Mouse (Mus musculus) embryonic fibroblast, embryonic 13.5 days (primary cell): Measurements from ENCODE around the gene Eif4g3. TPM values are rescaled to one million over a fixed set of nuclear protein-coding genes. Genes with fewer than 3 reads are reported as not detected.

Experiments used
- H3K27ac ChIP-seq: 2 replicates; pipeline ENCODE4 v1.5.1; 2012; ENCODE audit warnings: low read length, control low read depth, inconsistent platforms; ENCODE audit not compliant: insufficient read depth
- H3K4me1 ChIP-seq: 2 replicates; pipeline ENCODE4 v1.6.1; 2011; ENCODE audit warnings: low read length; ENCODE audit not compliant: control insufficient read depth, insufficient read depth
- H3K4me3 ChIP-seq: 2 replicates; pipeline ENCODE4 v1.5.1; 2011; ENCODE audit warnings: mild to moderate bottlenecking, control low read depth, low read length; ENCODE audit not compliant: insufficient read depth
- CTCF ChIP-seq: IDR thresholded peaks from 2 replicates; pipeline ENCODE4 v1.5.1; 2011; ENCODE audit warnings: mild to moderate bottlenecking, control low read depth, low read length, moderate library complexity, borderline replicate concordance; ENCODE audit not compliant: insufficient read depth
- POLR2A ChIP-seq: IDR thresholded peaks from 2 replicates; pipeline ENCODE4 v1.6.1; 2011; ENCODE audit warnings: low read depth, mild to moderate bottlenecking, control low read depth, low read length, moderate library complexity
- polyA plus RNA-seq: library from polyadenylated mRNA; stranded (reverse); fragments of >200 nt; gene quantifications from 2 replicates; pipeline ENCODE4 v1.2.4, GENCODE M21; 2011; ENCODE audit warnings: low read depth; ENCODE audit not compliant: missing spikeins, insufficient read length

Eif4g3 gene
- polyA plus RNA-seq, 1 experiment, result 83.4 TPM

DNA sequence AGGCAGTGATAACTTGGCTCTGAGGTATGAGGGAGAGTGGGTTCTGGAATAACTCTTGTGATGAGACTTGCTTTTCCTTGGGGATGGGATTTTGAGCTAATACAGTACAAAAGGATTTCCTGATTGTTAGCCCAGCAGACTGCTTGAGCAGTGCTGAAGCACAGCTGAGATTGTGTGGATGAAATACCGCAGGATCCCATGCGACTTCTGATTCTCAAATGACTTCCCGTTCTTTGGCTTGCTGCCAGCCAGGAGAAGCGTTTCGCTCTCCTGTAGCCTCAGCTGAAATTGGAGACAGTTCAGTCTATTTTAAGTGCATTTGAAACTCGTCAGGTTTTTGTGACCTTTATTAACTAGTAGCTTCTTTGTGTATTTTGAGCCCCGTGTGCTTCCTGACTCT is 7.9 kb downstream of the Eif4g3 start:
- Histone ChIP-seq H3K4me3 (no peak overlapping the region), H3K4me1 (peaks cover 8% of the 10 kb centered on the region), H3K27ac (no peak overlapping the region)
- TF ChIP-seq POLR2A (no peak), CTCF (no peak)

DNA sequence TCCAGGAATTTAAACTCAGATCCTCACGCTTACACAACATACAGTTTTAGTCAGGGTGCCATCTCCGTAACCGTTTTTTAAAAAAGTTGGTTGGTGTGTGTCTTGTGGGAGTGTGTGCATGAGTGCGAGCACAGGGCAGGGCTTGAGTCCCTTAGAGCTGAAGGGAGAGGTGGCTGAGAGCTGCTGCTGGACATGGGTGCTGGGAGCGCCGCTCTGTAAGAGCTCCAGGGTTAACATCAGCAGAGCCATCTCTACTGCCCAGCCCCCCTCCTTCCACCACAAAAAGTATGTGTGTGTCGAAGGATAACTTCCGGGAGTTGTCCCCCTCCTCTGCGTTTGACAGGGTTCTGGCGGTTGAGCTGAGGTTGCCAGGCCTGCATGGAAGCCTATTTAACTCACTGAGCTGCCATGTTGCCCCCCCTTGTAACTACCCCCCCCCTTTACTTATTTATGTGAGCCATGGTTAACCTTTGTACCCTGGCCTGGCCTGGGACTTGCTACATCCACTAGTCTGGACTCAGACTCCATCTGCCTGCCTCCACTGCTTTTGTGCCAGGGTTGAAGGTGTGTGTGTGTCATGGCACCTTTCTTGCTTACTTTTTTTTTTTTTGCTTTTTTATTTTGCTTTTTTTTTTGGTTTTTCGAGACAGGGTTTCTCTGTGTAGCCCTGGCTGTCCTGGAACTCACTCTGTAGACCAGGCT is 11.2 kb downstream of the Eif4g3 start:
- TF ChIP-seq CTCF (no peak), POLR2A (no peak)
- Histone ChIP-seq H3K4me3 (no peak overlapping the region), H3K27ac (no peak overlapping the region), H3K4me1 (peaks cover 4% of the 10 kb centered on the region)

DNA sequence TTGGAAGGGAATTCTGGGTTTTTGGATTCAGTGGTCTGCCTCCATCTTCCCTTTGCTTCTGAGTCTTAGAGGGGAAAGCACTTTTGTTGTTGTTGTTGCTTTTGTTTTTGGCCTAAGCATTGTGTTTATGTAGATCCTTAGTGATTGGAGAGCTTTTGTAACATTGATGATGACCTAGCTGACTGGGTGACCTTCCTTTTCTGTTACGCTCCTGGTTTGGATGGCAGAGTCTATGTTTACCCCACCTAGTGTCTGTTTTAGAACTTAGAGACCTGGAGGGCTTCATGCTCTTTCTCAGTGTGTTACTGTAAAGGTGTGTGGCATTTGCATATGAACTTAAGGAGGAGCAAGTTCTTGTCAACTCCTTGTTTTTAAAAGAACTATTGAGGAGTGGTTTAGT is 13.0 kb downstream of the Eif4g3 start:
- Histone ChIP-seq H3K27ac (no peak overlapping the region), H3K4me1 (no peaks in the 10 kb centered on the region), H3K4me3 (no peak overlapping the region)
- no peak for TF ChIP-seq POLR2A
- TF ChIP-seq CTCF, result no peak

DNA sequence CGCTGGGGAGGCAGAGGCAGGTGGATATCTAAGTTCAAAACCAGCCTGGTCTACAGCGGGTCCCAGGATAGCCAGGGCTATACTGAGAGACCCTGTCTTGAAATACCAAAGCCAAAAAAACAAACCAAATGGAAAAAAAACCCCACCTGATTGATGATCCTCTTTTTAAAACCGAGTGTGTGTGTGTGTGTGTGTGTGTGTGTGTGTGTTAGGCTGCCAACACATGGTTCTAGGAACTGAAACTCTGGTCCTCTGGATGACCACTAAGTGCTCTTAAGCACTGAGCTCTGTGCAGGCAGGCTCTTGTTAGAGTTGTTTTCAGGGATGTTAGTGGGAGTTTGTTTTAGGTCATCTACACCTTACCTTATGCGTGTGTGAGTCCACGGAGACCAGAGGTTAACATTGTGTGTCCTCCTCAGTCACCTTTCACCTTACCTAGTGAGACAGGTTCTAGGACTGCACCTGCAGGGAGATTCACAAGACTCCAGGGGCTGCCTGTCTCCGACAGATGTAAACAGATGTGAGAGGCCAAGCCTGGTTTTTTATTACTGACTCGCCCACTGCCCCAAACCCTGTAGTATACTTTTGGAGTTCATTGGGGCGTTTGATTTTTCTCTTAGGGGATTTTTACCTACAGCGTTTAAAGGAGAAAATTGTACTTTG is 14.3 kb downstream of the Eif4g3 start:
- H3K4me1 ChIP-seq, result no peaks in the 10 kb centered on the region

DNA sequence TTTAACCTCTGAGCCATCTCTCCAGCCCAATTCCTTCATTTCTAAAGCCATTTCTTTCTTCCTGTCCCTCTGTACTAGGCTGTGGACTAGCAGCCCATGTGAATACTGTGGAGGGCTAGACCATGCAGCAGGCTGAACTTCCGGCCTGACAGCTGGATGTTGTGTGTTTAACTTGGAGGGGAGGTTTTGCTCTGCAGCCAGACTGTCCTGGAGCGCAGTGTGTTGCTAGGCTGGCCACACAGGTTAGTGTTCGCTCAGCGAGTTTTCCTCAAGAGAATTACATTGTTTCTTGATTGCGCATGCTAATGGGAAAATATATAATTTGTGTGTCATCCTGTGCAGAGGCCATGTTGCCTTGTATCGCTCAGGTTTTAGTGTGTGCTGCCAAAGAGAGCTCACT is 15.8 kb downstream of the Eif4g3 start:
- Histone ChIP-seq H3K27ac (no peak overlapping the region), H3K4me1 (no peaks in the 10 kb centered on the region), H3K4me3 (no peak overlapping the region)
- TF ChIP-seq CTCF (no peak), POLR2A (no peak)

More for the DNA sequence above, 14.3 kb downstream of the Eif4g3 start:
- Histone ChIP-seq H3K27ac (no peak overlapping the region), H3K4me3 (no peak overlapping the region)
- TF ChIP-seq POLR2A (no peak), CTCF (no peak)

DNA sequence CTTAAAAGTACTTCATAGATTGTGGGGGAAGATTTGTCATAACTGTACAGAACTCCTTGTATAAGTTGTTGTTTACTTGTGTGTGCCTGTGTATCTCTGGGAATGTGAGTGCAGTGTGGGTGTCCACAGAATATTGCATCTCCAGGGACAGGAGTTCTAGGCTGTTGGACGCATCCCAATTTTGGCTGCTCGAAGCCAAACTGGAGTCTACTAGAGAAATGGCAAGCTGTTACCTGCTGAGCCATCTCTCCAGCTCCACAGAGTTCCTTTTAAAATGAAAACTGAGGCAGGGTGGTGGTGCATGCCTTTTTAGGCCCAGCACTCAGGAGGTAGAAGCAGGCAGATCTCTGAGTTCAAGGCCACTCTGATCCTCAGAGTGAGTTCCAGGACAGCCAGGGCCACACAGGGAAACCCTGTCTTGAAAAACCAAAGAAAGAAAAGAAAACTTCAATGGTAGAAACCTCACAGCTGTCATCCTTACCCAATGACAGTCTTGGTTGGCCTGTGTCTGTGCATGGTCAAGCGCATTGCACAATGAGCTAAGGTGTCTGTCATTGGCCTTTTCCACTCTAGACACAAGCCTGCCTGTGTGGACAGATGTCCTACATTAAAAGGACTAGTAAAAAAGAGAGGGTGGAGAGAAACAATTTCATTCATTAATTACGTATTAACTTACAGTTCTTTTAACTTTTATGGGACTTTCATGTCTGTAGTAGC is 17.1 kb downstream of the Eif4g3 start:
- no peak for TF ChIP-seq POLR2A
- no peak for TF ChIP-seq CTCF
- H3K27ac ChIP-seq, result no peak overlapping the region

DNA sequence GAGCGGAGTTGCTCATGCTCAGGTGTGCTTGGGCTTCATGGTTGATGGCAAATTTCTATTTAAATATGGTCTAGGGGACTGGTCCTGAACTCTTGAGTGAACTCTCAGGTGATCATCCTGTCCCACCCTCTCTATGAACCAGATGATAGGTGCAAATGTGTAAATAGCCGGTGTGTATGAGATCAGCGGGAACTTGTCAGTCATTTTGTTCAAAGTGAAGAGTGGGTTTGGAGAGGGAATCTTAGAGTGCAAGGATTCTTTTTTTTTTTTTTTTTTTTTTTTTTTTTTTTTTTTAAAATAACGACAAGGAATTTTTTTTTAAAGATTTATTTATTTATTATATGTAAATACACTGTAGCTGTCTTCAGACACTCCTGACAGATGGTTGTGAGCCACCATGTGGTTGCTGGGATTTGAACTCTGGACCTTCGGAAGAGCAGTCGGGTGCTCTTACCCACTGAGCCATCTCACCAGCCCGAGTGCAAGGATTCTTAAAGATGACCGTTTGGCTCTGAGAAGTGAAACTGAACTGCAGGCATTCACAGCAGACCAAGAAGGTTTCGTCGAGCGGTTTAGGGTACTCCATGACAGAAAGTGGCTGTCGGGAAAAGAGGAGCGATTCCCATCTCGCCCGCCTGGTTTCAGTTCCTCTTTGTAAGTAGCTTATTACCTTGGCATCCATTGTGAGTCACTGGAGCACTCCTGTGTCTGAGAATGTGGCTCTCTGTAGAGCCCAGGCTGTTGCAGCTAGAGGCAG is 21.1 kb downstream of the Eif4g3 start:
- TF ChIP-seq POLR2A (no peak), CTCF (no peak)
- Histone ChIP-seq H3K27ac (no peak overlapping the region), H3K4me3 (no peak overlapping the region), H3K4me1 (0 out of 2 replicates have a peak, but pooled peaks cover 2% of the 10 kb centered on the region)

More for the DNA sequence above, 17.1 kb downstream of the Eif4g3 start:
- Histone ChIP-seq H3K4me3 (no peak overlapping the region), H3K4me1 (no peaks in the 10 kb centered on the region)

DNA sequence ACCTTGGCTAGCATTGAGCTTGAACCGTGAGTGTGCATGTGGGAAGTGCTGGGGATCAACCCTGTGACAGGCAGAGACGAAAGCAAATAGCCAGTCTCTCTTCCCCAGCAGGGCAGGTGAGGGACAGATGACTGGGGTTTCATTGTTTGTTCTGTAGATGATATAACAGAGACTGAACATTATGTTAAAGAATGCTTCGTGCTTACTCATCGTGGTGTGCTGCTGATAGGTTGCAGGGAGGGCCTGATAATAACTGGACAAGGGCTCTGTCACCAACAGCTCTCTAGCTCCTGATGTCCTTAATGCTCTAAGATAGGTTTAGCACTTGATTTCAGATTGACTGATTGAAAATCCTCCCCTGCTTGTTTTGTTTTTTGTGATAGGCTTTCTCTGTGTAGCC is 23.1 kb downstream of the Eif4g3 start:
- no peak for TF ChIP-seq CTCF
- TF ChIP-seq POLR2A, result no peak
- H3K4me1 ChIP-seq, result 0 out of 2 replicates have a peak, but pooled peaks cover 2% of the 10 kb centered on the region
- H3K4me3 ChIP-seq, result no peak overlapping the region
- H3K27ac ChIP-seq, result no peak overlapping the region

DNA sequence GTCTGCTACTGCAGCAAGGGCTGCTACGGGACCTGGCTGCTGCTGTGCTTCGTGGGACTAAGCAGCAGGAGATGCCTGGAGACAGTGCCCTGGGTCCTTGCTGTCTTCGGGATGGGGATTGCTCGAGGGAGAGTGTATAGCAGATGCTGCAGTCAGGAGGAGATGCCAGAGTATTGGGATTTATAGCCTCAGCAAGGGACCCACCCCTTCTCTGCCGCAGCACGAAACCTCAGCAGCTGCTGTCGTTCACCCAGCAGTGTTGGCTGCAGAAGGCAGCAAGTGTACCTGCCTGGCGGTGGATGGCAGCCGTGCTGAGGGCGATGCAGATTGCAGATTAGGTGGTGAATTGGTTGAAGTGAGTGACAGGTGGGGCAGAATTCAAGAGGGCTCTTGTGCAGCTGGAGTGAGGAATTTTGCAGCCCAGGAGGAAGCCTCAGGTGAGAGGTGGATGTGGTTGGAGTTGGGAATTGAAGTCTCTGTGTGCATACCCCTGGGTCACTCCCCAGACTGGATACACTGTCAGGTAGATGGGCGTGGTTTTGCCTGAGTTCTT is 24.3 kb downstream of the Eif4g3 start:
- no peak overlapping the region for H3K4me3 ChIP-seq
- H3K27ac ChIP-seq, result no peak overlapping the region
- TF ChIP-seq POLR2A, result no peak
- H3K4me1 ChIP-seq, result 0 out of 2 replicates have a peak, but pooled peaks cover 8% of the 10 kb centered on the region
